Comparison of ENCODE assay signal across 8 mouse cellular contexts in the genomic region with DNA sequence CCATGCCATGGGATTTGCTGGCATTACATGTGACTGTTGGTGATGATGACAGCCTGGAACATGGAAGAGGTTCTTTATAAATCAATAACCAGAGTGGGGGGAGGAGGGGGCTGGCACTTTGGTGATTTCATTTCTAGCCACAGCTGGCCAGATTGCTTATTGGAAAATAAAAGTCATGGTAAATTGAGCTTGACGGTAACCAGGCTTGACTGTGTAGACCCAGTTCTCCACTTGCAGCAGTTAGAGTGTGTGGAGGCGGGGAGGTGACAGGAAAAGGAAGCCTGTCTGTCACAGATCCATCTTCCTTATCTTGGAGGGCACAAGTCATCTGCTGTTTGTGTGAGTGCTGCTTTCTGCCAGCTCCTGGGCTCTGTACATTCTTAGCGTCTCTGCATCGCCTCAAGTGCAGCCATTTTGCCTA.
DNase-seq lines count a peak whose midpoint lies in the region; TF ChIP-seq lines count a peak whose summit lies in the region.

No protein-coding gene starts in this region.

- H3K27ac ChIP-seq in gastrocnemius, adult 2 months: no peak overlapping the region

- peaks cover 92% of the 10 kb centered on the region for H3K4me1 ChIP-seq in megakaryocyte, embryonic 14.5 days

- peaks cover 6% of the 10 kb centered on the region; the same call in 1 of the 2 replicates for H3K9me3 ChIP-seq in megakaryocyte, embryonic 14.5 days

- H3K4me3 ChIP-seq in megakaryocyte, embryonic 14.5 days (replicated peaks): peak overlapping the region; percentile 83
- H3K4me3 ChIP-seq in gastrocnemius, adult 2 months: no peak overlapping the region

- intact Hi-C loops in gastrocnemius, adult 2 months (cut with DNase I): no loop called here

- peak; percentile 32 for DNase-seq in kidney, adult 9 months
- DNase-seq in kidney, postnatal 4 days: no peak
- peak; percentile 91 for DNase-seq in MEL-GATA-1-ER (ENCODE audit: extremely low read depth, low read depth)
- DNase-seq in induced T-regulatory cell, adult 2 months (ENCODE audit: low read depth): peak; percentile 62
- DNase-seq in ovary, postnatal 36 days (ENCODE audit: low spot score): no peak
- no peak for DNase-seq in gastrocnemius, postnatal 4 days (ENCODE audit: low spot score in 2 of 2)
- no peak for DNase-seq in gastrocnemius, adult 2 months

- H3K27me3 ChIP-seq in megakaryocyte, embryonic 14.5 days (replicated peaks): no peaks in the 10 kb centered on the region

- no peak for TF ChIP-seq CTCF in gastrocnemius, adult 2 months (IDR thresholded peaks at IDR 0.05)

- H3K36me3 ChIP-seq in megakaryocyte, embryonic 14.5 days (replicated peaks; ENCODE audit: low read length): peaks cover 77% of the 10 kb centered on the region

Comparison
In these comparisons a context has a peak if more than half of its experiments do, and no peak if none do; other contexts are left out.
1. DNase-seq: peak in kidney, adult 9 months (single experiment), MEL-GATA-1-ER (single experiment) and induced T-regulatory cell, adult 2 months (single experiment); none in kidney, postnatal 4 days (0 of 2), ovary, postnatal 36 days (single experiment), gastrocnemius, postnatal 4 days (0 of 2) and gastrocnemius, adult 2 months (single experiment).